Mouse (Mus musculus) liver, postnatal 0 days (tissue): ENCODE data around the gene Kif7. TPM values are rescaled to one million over a fixed set of nuclear protein-coding genes. Genes with fewer than 3 reads are reported as not detected.

Experiments
- ATAC-seq: fragments of 200-750 bp; cut with Nextera tagmentation; 2 replicates; pipeline ENCODE4 v1.8.0; 2017; ENCODE audit warnings: mild to moderate bottlenecking, moderate library complexity
- DNase-seq: peaks from one replicate; pipeline ENCODE4 v3.0.0-alpha.2; 2016
- H3K27ac ChIP-seq: fragments of 300-500 bp; sonication (generic); 2 replicates; pipeline ENCODE4 v1.5.1; 2014; ENCODE audit warnings: antibody characterized with exemption, moderate library complexity, mild to moderate bottlenecking, low read depth
- H3K27me3 ChIP-seq: fragments of 300-500 bp; sonication (generic); 2 replicates; pipeline ENCODE4 v1.6.1; 2014; ENCODE audit warnings: low read length, control low read depth, mixed read lengths; ENCODE audit not compliant: insufficient read depth
- H3K36me3 ChIP-seq: fragments of 300-500 bp; sonication (generic); replicated peaks from 2 replicates; pipeline ENCODE4 v1.6.1; 2014; ENCODE audit warnings: mild to moderate bottlenecking, control low read depth, low read length, moderate library complexity, mixed read lengths; ENCODE audit not compliant: insufficient read depth
- H3K4me1 ChIP-seq: fragments of 300-500 bp; sonication (generic); 2 replicates; pipeline ENCODE4 v1.6.1; 2014; ENCODE audit warnings: antibody characterized with exemption, mild to moderate bottlenecking, control low read depth; ENCODE audit not compliant: insufficient read depth
- H3K4me2 ChIP-seq: fragments of 300-500 bp; sonication (generic); 2 replicates; pipeline ENCODE4 v1.6.1; 2014; ENCODE audit warnings: low read depth, mild to moderate bottlenecking, low read length, moderate library complexity, mixed read lengths
- H3K4me3 ChIP-seq: fragments of 300-500 bp; sonication (generic); 2 replicates; pipeline ENCODE4 v1.5.1; 2014; ENCODE audit warnings: low read depth, low read length
- H3K9ac ChIP-seq: fragments of 300-500 bp; sonication (generic); replicated peaks from 2 replicates; pipeline ENCODE4 v1.6.1; 2014; ENCODE audit warnings: mild to moderate bottlenecking, moderate library complexity
- H3K9me3 ChIP-seq: fragments of 300-500 bp; sonication (generic); 2 replicates; pipeline ENCODE4 v1.6.1; 2016; ENCODE audit warnings: mild to moderate bottlenecking, control low read depth, low read length, mixed read lengths
- CTCF ChIP-seq: sonication (generic); IDR thresholded peaks from 2 replicates; pipeline ENCODE4 v1.5.1; 2016; ENCODE audit warnings: antibody characterized with exemption, low read depth
- EP300 ChIP-seq: IDR thresholded peaks from 2 replicates; pipeline ENCODE4 v1.6.1; 2016; ENCODE audit warnings: antibody characterized with exemption, low read depth, mild to moderate bottlenecking
- WGBS: fragments of 180-500 bp; shearing (Covaris S2); extraction: QIAGEN DNeasy Blood & Tissue Kit; methylation state at CpG from one replicate; pipeline ENCODE4 v1.1.7; 2014; ENCODE audit not compliant: insufficient replicate concordance; 5-methylcytosine and 5-hydroxymethylcytosine counted together
- polyA plus RNA-seq: library from polyadenylated mRNA; unstranded; fragments of >200 nt; fragmentation: Nextera tagmentation; extraction: Ambion mirVana; gene quantifications from 2 replicates; pipeline ENCODE4 v1.2.1, GENCODE M21; 2015

Gene Kif7
- polyA plus RNA-seq, 1 experiment from 2014 or later = 0.15 TPM

DNA sequence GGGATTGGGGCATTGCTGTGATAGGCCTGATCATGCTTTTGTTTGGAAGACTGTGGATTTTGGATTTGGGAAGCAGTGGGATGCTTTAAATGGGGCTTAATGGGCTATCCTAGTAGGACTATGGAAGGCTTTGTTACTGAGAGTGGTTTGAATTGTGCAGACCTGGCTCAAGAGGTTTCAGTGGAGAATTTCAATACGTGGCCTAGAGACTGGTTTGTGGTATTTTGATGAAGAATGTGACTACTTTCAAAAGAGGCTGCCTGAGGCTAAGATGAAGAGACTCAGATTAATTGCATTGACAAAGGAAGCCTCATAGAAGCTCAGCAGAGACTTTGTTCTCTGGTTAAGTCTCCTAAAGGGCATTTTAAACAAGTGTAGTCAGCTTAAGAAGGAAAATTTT is 60.9 kb downstream of the Kif7 start:
- H3K36me3 ChIP-seq = no peaks in the 10 kb centered on the region
- no peak overlapping the region for H3K4me2 ChIP-seq
- no peak overlapping the region for H3K27ac ChIP-seq
- H3K4me1 ChIP-seq = peaks cover 5% of the 10 kb centered on the region; the same call in 1 of the 2 replicates
- DNase-seq (no peak), ATAC-seq (no peak)
- no peak overlapping the region for H3K4me3 ChIP-seq
- 41% methylated on average over 1 of the region's 1 CpGs for WGBS
- H3K27me3 ChIP-seq = no peaks in the 10 kb centered on the region
- no peaks in the 10 kb centered on the region for H3K9me3 ChIP-seq
- TF ChIP-seq CTCF = no peak
- TF ChIP-seq EP300 = no peak
- no peak overlapping the region for H3K9ac ChIP-seq

DNA sequence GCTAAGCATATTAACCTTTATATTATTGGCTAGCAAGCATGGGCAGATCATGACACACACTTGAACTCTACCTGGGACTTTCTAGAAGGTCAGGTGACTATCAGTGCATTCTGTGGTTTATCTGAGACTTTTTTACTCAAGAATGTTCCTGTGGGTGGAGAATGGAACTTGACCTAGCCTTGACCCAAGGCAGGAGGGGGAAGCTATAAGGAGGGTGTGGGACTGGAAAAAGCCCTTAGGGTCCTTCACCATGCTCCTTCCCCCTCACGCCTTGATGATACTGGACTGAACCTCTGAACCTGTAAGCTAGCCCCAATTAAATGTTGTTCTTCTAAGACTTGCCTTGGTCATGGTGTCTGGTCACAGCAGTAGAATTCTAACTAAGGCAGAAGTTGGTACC is 61.3 kb downstream of the Kif7 start:
- WGBS = 71% methylated on average over 1 of the region's 1 CpGs
- DNase-seq = no peak
- Histone ChIP-seq H3K4me3 (no peak overlapping the region), H3K9me3 (no peaks in the 10 kb centered on the region), H3K27me3 (no peaks in the 10 kb centered on the region), H3K4me1 (peaks cover 1% of the 10 kb centered on the region; the same call in 1 of the 2 replicates), H3K4me2 (no peak overlapping the region), H3K36me3 (no peaks in the 10 kb centered on the region), H3K27ac (no peak overlapping the region), H3K9ac (no peak overlapping the region)
- TF ChIP-seq CTCF (no peak), EP300 (no peak)
- no peak for ATAC-seq

DNA sequence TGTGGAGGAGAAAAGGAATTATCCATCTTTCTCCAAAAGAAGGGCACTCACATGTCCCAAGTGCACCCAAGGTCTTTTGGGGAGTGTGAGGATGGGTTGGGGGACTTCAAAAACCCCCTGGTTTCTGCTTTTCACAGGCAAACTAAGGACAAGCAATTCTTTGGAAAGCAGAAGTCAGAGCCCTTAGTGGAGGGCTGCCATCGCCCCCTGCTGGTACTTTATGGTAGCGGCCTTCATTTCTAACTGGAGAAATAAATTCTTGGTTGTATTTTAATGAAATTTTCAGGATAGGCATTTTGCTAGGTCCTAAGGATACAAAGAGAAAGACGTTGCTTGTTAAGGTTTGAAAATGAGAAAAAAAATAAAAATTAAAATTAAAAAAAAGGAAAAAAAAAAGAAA is 66.5 kb downstream of the Kif7 start:
- H3K4me1 ChIP-seq = no peaks in the 10 kb centered on the region
- WGBS = 5% methylated on average over 3 of the region's 3 CpGs
- TF ChIP-seq CTCF = peak; percentile 82
- TF ChIP-seq EP300 = no peak
- 0 out of 2 replicates have a peak, but pooled peaks cover 4% of the 10 kb centered on the region for H3K27me3 ChIP-seq
- H3K36me3 ChIP-seq = no peaks in the 10 kb centered on the region
- H3K9ac ChIP-seq = no peak overlapping the region
- DNase-seq (peak; percentile 67), ATAC-seq (no peak)
- no peak overlapping the region for H3K4me2 ChIP-seq
- H3K9me3 ChIP-seq = no peaks in the 10 kb centered on the region
- no peak overlapping the region for H3K4me3 ChIP-seq
- no peak overlapping the region for H3K27ac ChIP-seq

Other genes starting within 250 kb of the Kif7 start
- gene Polg, start 249.4 kb downstream of the Kif7 start, polyA plus RNA-seq = 19.1 and 24.7 TPM in 2 replicates
- 0.20 TPM in 1 of 2 replicates, not detected in the other for gene Rhcg, start 98.1 kb downstream of the Kif7 start, polyA plus RNA-seq
- 2.2 and 2.5 TPM in 2 replicates for gene Ticrr, start 55.5 kb downstream of the Kif7 start, polyA plus RNA-seq
- not detected in 2 replicates for gene Plin1, start 17.2 kb upstream of the Kif7 start, polyA plus RNA-seq
- gene Pex11a, start 27.4 kb upstream of the Kif7 start, polyA plus RNA-seq = 13.5 and 16.1 TPM in 2 replicates
- gene Wdr93, start 27.4 kb upstream of the Kif7 start, polyA plus RNA-seq = 0.11 and 0.19 TPM in 2 replicates
- gene Mesp1, start 78.1 kb upstream of the Kif7 start, polyA plus RNA-seq = not detected in 2 replicates
- gene Mesp2, start 95.0 kb upstream of the Kif7 start, polyA plus RNA-seq = 0.07 TPM in 1 of 2 replicates, not detected in the other
- 24.8 and 26.7 TPM in 2 replicates for gene Anpep, start 145.3 kb upstream of the Kif7 start, polyA plus RNA-seq
- gene Ap3s2, start 204.9 kb upstream of the Kif7 start, polyA plus RNA-seq = 8.0 and 8.3 TPM in 2 replicates
- gene Arpin, start 219.6 kb upstream of the Kif7 start, polyA plus RNA-seq = 2.5 and 2.8 TPM in 2 replicates